Mouse (Mus musculus) cortical plate, adult 2 months (tissue): ENCODE measurements around the gene Ttc21a. TPM values are rescaled to one million over a fixed set of nuclear protein-coding genes. Genes with fewer than 3 reads are reported as not detected.

Source experiments
- H3K27ac ChIP-seq: fragments of 200-500 bp; 2 replicates; pipeline ENCODE4 v1.5.1; 2012; ENCODE audit warnings: low read length, control low read depth, inconsistent platforms; ENCODE audit not compliant: insufficient read depth
- H3K4me1 ChIP-seq: fragments of 200-500 bp; 2 replicates; pipeline ENCODE4 v1.6.1; 2011; ENCODE audit warnings: low read length; ENCODE audit not compliant: control insufficient read depth, insufficient read depth
- H3K4me3 ChIP-seq: fragments of 200-500 bp; 2 replicates; pipeline ENCODE4 v1.5.1; 2011; ENCODE audit warnings: mild to moderate bottlenecking, low read length, control low read depth; ENCODE audit not compliant: insufficient read depth
- CTCF ChIP-seq: fragments of 200-500 bp; IDR thresholded peaks from 2 replicates; pipeline ENCODE4 v1.5.1; 2011; ENCODE audit warnings: mild to moderate bottlenecking, control low read depth, low read length; ENCODE audit not compliant: insufficient read depth; ENCODE audit errors: extremely low read depth
- POLR2A ChIP-seq: fragments of 200-500 bp; IDR thresholded peaks from 2 replicates; pipeline ENCODE4 v1.6.1; 2011; ENCODE audit warnings: mild to moderate bottlenecking, low read length, control low read depth; ENCODE audit not compliant: insufficient read depth; ENCODE audit errors: extremely low read depth
- polyA plus RNA-seq: library from polyadenylated mRNA; depleted of rRNA; stranded (reverse); fragments of >200 nt; gene quantifications from 2 replicates; pipeline ENCODE4 v1.2.3, GENCODE M21; 2012

The Ttc21a gene
- polyA plus RNA-seq, 1 experiment: 0.63 TPM

DNA sequence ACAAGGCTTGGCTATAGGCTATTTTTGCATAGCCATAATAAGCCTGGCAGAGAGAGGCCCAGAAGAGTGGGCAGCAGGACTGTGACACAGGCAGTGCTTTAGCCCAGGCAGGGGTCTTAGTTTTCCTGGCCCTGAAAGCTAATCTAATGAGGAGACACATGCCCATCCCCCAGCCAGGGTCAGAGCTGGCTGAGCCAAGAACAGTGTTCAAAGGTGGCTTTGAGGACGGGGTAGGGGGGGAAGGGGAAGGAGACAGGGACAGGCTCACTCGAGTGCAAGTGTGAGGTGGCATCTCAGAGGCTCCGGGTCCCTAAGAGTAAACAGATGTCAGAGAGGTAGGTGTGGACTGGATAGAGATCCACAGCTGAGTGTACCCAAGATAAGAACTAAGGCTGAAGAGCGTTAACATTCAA lies 43.4 kb downstream of the Ttc21a start:
- Histone ChIP-seq H3K4me1 (peaks cover 30% of the 10 kb centered on the region), H3K4me3 (peak overlapping the region; percentile 85; the same call in 1 of the 2 replicates), H3K27ac (peak overlapping the region; percentile 83; the same call in 1 of the 2 replicates)
- TF ChIP-seq CTCF (no peak), POLR2A (no peak)

DNA sequence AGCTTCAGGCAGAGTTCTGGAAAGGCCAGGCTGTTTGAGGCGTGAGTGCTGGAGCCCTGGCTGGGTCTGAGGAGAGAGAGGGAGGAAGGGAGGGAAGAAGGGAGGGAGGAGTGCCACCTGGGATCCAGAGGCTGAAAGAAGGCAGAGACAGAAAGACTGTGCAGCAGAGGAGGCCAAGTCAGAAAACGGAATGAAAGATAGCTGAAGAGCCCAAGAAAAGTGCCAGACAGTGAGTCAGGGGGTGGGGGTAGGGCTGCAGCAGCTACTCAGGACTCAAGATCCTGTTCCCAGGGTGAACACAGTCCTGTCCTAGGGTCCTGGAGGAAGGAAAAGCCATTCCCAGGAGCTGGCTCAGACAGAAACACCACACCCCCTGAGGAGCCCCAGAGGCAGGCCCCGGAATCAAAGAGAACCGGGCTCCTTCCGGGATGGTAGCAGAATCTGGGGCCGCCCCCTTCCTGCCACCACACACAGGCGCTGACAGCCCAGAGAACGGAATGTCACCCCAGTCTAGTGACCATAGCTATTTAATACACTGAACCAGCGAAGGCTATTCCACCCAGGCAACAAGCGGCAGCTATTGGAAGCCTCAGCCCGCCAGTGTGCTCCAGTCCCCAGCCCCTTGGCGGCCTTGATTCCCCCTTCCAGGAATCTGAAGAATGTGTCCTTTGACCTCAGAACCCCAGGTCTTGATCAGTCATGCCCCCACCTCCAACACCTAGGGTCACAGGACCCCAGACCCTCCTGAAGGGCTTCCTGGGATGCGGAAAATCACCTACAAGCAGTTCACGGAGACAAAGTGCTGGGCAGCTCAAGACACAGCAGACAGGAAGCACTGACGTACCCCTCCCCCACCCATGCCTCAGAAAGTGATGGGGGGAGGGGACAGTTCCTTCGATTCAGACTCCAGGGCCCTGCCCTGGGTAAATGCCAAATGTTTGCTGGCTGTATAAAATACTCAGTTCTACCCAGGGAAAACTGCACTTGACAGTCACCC lies 44.1 kb downstream of the Ttc21a start:
- H3K4me1 ChIP-seq: peaks cover 30% of the 10 kb centered on the region
- peak; percentile 35; the same call in 1 of the 2 replicates for TF ChIP-seq POLR2A
- no peak for TF ChIP-seq CTCF
- H3K27ac ChIP-seq: peak overlapping the region; percentile 83
- H3K4me3 ChIP-seq: peak overlapping the region; percentile 85

DNA sequence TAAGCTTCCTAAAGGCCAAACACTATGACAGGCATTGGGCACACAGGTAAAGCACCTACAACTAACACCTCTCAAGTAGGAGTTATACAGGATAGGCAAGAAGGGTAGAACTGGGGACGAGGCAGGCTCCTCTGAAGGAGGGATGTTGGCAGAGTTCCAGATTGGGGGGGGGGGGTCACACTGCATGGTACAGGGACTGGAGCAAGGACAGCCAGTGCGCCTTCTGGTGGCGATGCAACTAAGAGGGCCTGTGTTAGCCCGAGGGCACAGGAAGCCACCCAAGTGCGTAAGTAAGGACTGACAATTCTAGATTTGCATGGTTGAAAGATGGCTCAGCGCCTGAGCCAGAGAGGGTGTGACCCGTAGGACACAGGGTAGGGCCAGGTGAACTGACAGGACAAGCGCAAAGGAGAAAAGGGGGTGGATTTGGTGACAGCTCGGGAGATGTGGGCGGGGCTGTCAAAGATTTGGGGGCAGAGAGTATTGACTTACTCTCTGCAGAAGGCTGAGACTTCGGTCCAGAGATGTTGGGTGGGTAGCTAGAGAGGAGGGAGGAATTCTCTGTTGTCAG lies 44.9 kb downstream of the Ttc21a start:
- Histone ChIP-seq H3K4me3 (peak overlapping the region; percentile 85), H3K27ac (peak overlapping the region; percentile 83), H3K4me1 (peaks cover 28% of the 10 kb centered on the region)
- TF ChIP-seq CTCF (peak; percentile 28), POLR2A (no peak)

DNA sequence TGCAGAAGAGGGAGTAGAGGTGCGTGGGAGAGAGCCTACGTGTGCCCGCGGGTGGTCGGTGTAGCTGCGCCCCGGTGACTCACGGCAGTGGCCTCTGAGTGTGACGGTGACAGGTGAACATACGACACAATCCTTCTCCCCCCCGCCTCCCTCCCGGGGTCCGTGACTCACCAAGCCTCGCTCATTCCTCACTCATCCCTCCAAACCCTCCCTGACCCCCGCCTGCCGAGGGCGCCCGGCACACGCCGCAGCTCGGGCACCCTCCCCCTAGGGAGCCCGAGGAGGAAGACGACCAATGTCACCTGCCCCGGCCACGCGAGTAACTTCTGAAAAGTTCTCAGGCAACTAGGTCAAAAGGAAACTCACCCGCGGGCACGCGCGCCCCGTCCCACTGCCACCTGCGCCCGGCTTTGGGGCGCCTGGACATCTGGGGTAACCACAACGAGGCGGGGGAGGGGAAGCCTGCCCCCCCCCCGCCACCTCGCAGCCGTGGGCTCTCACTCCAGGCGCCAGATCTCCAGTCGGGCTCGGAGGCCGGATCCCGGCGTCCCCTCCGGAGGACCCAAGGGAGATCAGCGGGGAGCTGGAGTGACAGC lies 45.6 kb downstream of the Ttc21a start:
- H3K4me1 ChIP-seq: peaks cover 23% of the 10 kb centered on the region
- TF ChIP-seq CTCF (no peak), POLR2A (no peak)
- peak overlapping the region; percentile 83 for H3K27ac ChIP-seq
- H3K4me3 ChIP-seq: peak overlapping the region; percentile 85

DNA sequence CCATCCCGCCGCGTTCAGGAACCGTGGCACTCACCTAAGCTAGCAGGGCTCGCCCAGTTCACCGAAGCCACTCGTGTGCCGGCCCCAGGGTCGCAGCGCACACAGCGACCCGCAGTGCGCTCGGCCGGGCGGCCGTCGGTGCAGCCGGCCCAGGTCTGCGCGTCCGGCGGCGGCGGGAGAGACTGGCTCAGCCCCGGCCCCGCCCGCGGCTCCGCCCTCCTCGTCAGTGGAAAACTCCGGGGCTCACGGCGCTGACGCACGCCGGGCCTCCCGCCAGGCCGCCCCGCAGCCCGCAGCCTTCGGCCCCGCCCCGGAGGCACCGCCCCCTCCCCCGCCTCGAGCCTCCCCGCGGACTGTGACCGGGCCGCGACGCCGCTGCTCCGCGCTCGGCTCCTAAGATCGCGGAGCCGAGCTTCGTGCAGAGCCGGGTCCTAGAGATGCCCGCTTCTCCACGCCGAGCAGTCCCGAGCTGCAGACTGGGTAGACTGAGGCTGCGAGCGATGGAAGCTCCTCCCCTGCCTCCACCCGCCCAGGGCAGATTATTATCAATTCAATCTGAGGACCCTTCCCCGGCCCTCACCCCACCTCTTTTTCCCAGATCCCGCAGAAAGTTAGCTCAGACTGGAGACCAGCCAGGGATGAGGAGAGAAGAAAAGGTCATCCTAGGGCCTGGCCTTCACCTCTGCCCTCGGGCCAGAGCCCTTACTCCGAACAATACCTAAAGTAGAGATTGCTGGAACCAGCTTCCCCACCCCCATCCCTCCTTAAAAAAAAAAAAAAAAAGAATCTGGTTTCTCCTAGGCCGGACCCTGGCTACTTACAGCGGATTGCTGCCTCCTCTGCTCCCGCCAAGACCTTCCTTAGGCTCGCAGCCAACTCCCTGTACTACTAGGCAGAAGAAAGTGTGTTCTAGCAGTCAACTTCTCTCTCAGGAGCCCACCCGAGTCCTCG lies 46.5 kb downstream of the Ttc21a start:
- H3K4me1 ChIP-seq: peaks cover 16% of the 10 kb centered on the region
- peak overlapping the region; percentile 83 for H3K27ac ChIP-seq
- TF ChIP-seq POLR2A (peak; percentile 69), CTCF (no peak)
- peak overlapping the region; percentile 85 for H3K4me3 ChIP-seq

DNA sequence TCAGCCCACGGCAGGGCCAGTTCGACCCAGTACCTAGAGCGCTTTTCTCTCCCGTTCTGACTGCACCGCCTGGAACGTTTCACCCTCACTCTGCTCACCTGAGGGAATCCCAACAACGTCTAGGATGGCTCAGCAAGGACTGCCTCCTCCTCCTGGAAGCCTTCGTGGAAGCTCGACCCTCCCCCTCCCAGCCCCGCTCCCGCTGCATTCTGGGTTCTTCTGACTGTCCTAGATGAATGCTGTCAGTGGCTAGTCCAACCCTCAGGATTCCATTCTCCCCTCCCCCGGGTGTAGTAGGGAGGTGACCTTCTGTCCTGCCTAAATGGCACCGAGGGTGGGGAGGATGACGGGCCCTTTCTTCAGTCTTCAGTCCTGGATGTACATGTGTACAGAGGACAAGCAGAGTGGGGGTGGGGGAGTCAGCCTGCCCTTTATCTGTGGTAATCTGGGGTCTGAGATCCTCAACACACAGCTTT lies 47.2 kb downstream of the Ttc21a start, which contains the start of gene Csrnp1:
Gene Csrnp1, minus strand, starts transcription at position 123 of the 476 bp plus-strand sequence.
- Histone ChIP-seq H3K4me1 (peaks cover 12% of the 10 kb centered on the region), H3K4me3 (peak within 1 kb of the TSS; percentile 85), H3K27ac (peak within 1 kb of the TSS; percentile 83)
- TF ChIP-seq CTCF (no peak), POLR2A (no peak)

DNA sequence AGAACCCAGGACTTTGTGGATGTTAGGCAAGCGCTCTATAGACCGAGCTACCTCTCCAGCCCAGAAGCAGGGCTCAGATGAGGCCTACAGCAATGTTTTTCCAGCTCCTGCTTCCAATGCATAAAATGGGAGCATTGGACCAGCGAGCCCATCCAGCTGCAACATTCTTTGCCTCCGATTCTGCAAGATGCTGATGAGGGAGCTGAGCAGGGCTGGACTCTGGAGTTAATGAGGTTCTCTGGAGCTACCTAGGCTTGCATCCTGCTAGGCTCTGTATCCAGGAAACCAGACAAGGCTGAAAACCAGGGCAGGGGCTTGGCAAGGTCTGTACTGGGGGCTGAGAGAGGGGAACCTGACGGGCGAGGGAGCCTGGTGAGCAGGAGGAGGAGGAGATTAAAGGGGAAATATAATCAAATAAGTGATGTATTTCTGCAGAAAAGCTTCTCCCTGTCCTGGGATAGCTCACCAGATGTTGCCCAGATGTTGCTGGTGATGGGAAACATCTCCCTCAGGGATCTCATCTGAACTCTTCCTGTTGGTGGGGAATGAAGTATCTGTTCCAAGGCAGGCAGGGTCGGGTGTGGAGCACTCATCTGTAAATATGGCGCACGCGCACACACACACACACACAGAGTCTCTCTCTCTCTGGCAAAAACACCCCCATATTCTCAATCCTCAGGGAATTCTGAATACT lies 48.6 kb downstream of the Ttc21a start:
- TF ChIP-seq CTCF: no peak
- TF ChIP-seq POLR2A: no peak
- H3K27ac ChIP-seq: no peak overlapping the region
- no peak overlapping the region for H3K4me3 ChIP-seq
- H3K4me1 ChIP-seq: peaks cover 3% of the 10 kb centered on the region; the same call in 1 of the 2 replicates

DNA sequence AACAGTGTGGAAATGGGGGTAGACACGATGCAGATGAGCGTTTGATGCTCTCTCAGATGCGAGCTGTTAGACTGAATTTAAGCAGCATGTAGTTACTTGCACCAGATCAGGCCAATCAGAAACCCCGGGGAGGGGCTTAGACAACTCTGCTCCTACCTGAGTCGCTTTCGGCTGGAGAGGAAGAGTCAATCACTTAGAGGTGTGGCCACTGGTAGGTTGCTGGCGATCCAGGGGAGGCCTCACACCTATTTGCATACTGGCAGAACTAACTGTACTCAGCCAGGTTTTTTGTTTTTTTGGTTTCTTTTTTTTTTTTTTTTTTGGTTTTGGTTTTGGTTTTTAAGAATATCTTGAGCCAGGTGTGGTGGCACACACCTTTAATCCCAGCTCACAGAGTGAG lies 50.9 kb downstream of the Ttc21a start:
- Histone ChIP-seq H3K4me1 (no peaks in the 10 kb centered on the region), H3K27ac (no peak overlapping the region), H3K4me3 (no peak overlapping the region)
- TF ChIP-seq CTCF (no peak), POLR2A (no peak)
